Mouse (Mus musculus) midbrain, postnatal 0 days (tissue): ENCODE results near the gene Dennd4c. TPM values are rescaled to one million over a fixed set of nuclear protein-coding genes. Genes with fewer than 3 reads are reported as not detected.

Experiments used
- ATAC-seq: fragments of 200-750 bp; cut with Nextera tagmentation; 2 replicates; pipeline ENCODE4 v1.8.0; 2017; ENCODE audit warnings: moderate number of reproducible peaks, mild to moderate bottlenecking, moderate TSS enrichment, moderate library complexity; ENCODE audit not compliant: low FRiP score
- DNase-seq: peaks from one replicate; pipeline ENCODE4 v3.0.0-alpha.2; 2015; ENCODE audit warnings: low spot score
- H3K27ac ChIP-seq: fragments of 300-500 bp; sonication (generic); 2 replicates; pipeline ENCODE4 v1.5.1; 2014; ENCODE audit warnings: low read depth, mild to moderate bottlenecking, low read length, mixed read lengths
- H3K27me3 ChIP-seq: fragments of 300-500 bp; sonication (generic); 2 replicates; pipeline ENCODE4 v1.6.1; 2014; ENCODE audit warnings: low read length, control low read depth, mixed read lengths; ENCODE audit not compliant: insufficient read depth
- H3K36me3 ChIP-seq: fragments of 300-500 bp; sonication (generic); 2 replicates; pipeline ENCODE4 v1.6.1; 2014; ENCODE audit warnings: low read length, control low read depth, mixed read lengths; ENCODE audit not compliant: insufficient read depth
- H3K4me1 ChIP-seq: fragments of 300-500 bp; sonication (generic); 2 replicates; pipeline ENCODE4 v1.6.1; 2014; ENCODE audit warnings: mild to moderate bottlenecking, control low read depth, antibody characterized with exemption, low read length, mixed read lengths; ENCODE audit not compliant: insufficient read depth
- H3K4me2 ChIP-seq: fragments of 300-500 bp; sonication (generic); 2 replicates; pipeline ENCODE4 v1.6.1; 2014; ENCODE audit warnings: low read depth, mild to moderate bottlenecking, low read length, mixed read lengths; ENCODE audit not compliant: poor library complexity, severe bottlenecking
- H3K4me3 ChIP-seq: fragments of 300-500 bp; sonication (generic); 2 replicates; pipeline ENCODE4 v1.5.1; 2014; ENCODE audit warnings: low read depth, mild to moderate bottlenecking, low read length, moderate library complexity
- H3K9ac ChIP-seq: fragments of 300-500 bp; sonication (generic); replicated peaks from 2 replicates; pipeline ENCODE4 v1.6.1; 2014; ENCODE audit warnings: mild to moderate bottlenecking, low read length, moderate library complexity, mixed read lengths; ENCODE audit not compliant: poor library complexity, severe bottlenecking
- H3K9me3 ChIP-seq: fragments of 300-500 bp; sonication (generic); 2 replicates; pipeline ENCODE4 v1.6.1; 2016; ENCODE audit warnings: low read length, control low read depth
- CTCF ChIP-seq: IDR thresholded peaks from 2 replicates; pipeline ENCODE4 v1.5.1; 2016; ENCODE audit warnings: antibody characterized with exemption, mild to moderate bottlenecking
- WGBS: fragments of 180-500 bp; shearing (Covaris S2); extraction: QIAGEN DNeasy Blood & Tissue Kit; methylation state at CpG from one replicate; pipeline ENCODE4 v1.1.7; 2014; 5-methylcytosine and 5-hydroxymethylcytosine counted together
- polyA plus RNA-seq: library from polyadenylated mRNA; unstranded; fragments of >200 nt; fragmentation: Nextera tagmentation; extraction: Ambion mirVana; gene quantifications from 2 replicates; pipeline ENCODE4 v1.2.1, GENCODE M21; 2015
- total RNA-seq: library from RNA; depleted of rRNA; stranded (reverse); fragments of >200 nt; gene quantifications from 2 replicates; pipeline ENCODE4 v1.2.3, GENCODE M21; 2014

Dennd4c gene
- total and polyA plus RNA-seq, 2 experiments from 2014 or later, result 2.6 to 22.6 TPM

DNA sequence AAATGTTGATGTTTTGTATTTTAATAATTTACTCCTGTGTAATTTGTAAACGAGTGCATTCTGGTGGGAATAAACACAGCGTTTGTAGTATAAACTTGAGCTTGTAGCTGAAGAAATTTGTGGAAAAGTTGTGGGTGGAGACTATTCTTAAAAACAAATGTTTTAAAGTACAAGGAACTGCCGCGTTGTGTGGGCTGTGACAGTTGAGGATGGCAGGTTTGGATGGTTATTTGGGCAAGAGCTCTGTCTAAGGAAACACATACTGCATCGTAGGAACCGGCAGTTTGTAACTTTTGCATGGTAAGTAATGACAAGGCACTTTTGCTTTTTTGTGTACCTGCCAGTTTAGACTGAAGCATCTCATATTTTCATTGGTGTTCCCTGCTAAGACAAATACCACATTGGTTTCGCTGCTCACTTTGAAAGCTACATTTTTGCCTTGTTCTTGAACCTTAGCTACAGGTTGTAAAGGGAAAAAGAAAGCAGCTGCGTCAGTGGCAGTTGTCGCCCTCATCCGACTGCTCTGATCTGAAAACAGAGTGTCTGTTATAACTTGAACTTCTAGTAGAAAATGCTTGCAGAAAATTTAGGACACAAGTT is 2.1 kb downstream of the Dennd4c start:
- DNase-seq (no peak), ATAC-seq (no peak)
- Histone ChIP-seq H3K27me3 (no peaks in the 10 kb centered on the region), H3K4me3 (peak overlapping the region; percentile 2; the same call in 1 of the 2 replicates), H3K9me3 (no peaks in the 10 kb centered on the region), H3K4me2 (peak overlapping the region; percentile 96; the same call in 1 of the 2 replicates), H3K9ac (no peak overlapping the region), H3K4me1 (peaks cover 4% of the 10 kb centered on the region; the same call in 1 of the 2 replicates), H3K36me3 (no peaks in the 10 kb centered on the region), H3K27ac (no peak overlapping the region)
- 72% methylated on average over 10 of the region's 10 CpGs for WGBS
- no peak for TF ChIP-seq CTCF

DNA sequence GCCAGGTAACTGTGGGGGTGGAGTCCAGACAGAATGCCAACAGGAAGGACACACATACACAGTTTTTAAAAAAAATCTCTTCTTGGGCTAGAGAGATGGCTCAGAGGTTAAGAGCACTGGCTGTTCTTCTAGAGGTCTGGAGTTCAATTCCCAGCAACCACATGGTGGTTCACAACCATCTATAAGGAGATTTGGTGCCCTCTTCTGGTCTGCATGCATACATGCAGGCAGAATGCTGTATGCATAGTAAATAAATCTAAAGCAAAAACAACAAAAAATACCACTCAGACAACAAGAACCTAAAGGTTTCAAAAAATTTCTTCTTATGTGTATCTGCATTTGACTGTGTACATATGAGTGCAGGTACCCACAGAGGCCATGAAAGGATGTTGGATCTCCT is 16.0 kb downstream of the Dennd4c start:
- Histone ChIP-seq H3K4me3 (no peak overlapping the region), H3K9me3 (no peaks in the 10 kb centered on the region), H3K27ac (no peak overlapping the region), H3K27me3 (no peaks in the 10 kb centered on the region), H3K9ac (no peak overlapping the region), H3K4me1 (no peaks in the 10 kb centered on the region), H3K4me2 (no peak overlapping the region), H3K36me3 (no peaks in the 10 kb centered on the region)
- no peak for DNase-seq
- TF ChIP-seq CTCF, result no peak
- no peak for ATAC-seq

GRCm38 (mm10) chr4:86777587-86777986 is 29.2 kb downstream of the Dennd4c start:
- Histone ChIP-seq H3K4me1 (no peaks in the 10 kb centered on the region), H3K9me3 (no peaks in the 10 kb centered on the region)

GRCm38 (mm10) chr4:86810604-86811003 is 62.2 kb downstream of the Dennd4c start:
- Histone ChIP-seq H3K27ac (no peak overlapping the region), H3K4me3 (no peak overlapping the region), H3K9me3 (no peaks in the 10 kb centered on the region), H3K9ac (no peak overlapping the region), H3K27me3 (no peaks in the 10 kb centered on the region), H3K4me1 (no peaks in the 10 kb centered on the region), H3K36me3 (peaks cover 8% of the 10 kb centered on the region; the same call in 1 of the 2 replicates), H3K4me2 (no peak overlapping the region)
- no peak for ATAC-seq
- DNase-seq, result no peak
- 53% methylated on average over 2 of the region's 2 CpGs for WGBS
- peak; percentile 62 for TF ChIP-seq CTCF

More at GRCm38 (mm10) chr4:86777587-86777986, 29.2 kb downstream of the Dennd4c start:
- H3K27ac ChIP-seq, result no peak overlapping the region
- DNase-seq, result no peak
- 89% methylated on average over 9 of the region's 9 CpGs for WGBS
- H3K4me2 ChIP-seq, result no peak overlapping the region
- ATAC-seq, result no peak
- no peaks in the 10 kb centered on the region for H3K27me3 ChIP-seq
- H3K36me3 ChIP-seq, result peaks cover 5% of the 10 kb centered on the region; the same call in 1 of the 2 replicates
- no peak for TF ChIP-seq CTCF
- H3K9ac ChIP-seq, result no peak overlapping the region
- no peak overlapping the region for H3K4me3 ChIP-seq

DNA sequence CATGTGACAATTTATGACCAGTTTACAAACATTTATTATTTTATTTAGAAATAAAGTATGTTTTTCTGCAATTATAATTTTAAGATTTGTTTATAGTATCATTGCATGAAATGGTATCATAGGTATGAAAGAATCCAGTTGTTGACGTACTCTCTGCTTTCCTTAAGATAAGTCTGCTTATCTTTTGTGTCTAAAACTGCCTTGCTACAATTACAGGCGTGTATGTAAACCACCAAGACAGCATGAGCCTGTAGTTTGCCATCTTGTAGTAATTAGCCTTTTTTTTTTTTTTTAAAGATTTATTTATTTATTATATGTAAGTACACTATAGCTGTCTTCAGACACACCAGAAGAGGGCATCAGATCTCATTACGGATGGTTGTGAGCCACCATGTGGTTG is 66.5 kb downstream of the Dennd4c start:
- H3K9ac ChIP-seq, result no peak overlapping the region
- 96% methylated on average over 2 of the region's 3 CpGs for WGBS
- ATAC-seq, result no peak

GRCm38 (mm10) chr4:86823169-86823568 is 74.8 kb downstream of the Dennd4c start:
- Histone ChIP-seq H3K9ac (no peak overlapping the region), H3K27ac (no peak overlapping the region), H3K9me3 (no peaks in the 10 kb centered on the region), H3K4me2 (no peak overlapping the region), H3K36me3 (peaks cover 25% of the 10 kb centered on the region), H3K4me3 (no peak overlapping the region), H3K4me1 (no peaks in the 10 kb centered on the region), H3K27me3 (no peaks in the 10 kb centered on the region)
- DNase-seq (peak; percentile 75), ATAC-seq (no peak)
- 86% methylated on average over 2 of the region's 2 CpGs for WGBS
- TF ChIP-seq CTCF, result peak; percentile 85

More for the DNA sequence above, 66.5 kb downstream of the Dennd4c start:
- no peak for DNase-seq
- Histone ChIP-seq H3K27me3 (no peaks in the 10 kb centered on the region), H3K9me3 (no peaks in the 10 kb centered on the region), H3K4me2 (no peak overlapping the region), H3K27ac (no peak overlapping the region), H3K36me3 (0 out of 2 replicates have a peak, but pooled peaks cover 3% of the 10 kb centered on the region), H3K4me3 (no peak overlapping the region), H3K4me1 (no peaks in the 10 kb centered on the region)
- no peak for TF ChIP-seq CTCF
